8 mouse cellular contexts compared by ENCODE assay signal in the genomic region with DNA sequence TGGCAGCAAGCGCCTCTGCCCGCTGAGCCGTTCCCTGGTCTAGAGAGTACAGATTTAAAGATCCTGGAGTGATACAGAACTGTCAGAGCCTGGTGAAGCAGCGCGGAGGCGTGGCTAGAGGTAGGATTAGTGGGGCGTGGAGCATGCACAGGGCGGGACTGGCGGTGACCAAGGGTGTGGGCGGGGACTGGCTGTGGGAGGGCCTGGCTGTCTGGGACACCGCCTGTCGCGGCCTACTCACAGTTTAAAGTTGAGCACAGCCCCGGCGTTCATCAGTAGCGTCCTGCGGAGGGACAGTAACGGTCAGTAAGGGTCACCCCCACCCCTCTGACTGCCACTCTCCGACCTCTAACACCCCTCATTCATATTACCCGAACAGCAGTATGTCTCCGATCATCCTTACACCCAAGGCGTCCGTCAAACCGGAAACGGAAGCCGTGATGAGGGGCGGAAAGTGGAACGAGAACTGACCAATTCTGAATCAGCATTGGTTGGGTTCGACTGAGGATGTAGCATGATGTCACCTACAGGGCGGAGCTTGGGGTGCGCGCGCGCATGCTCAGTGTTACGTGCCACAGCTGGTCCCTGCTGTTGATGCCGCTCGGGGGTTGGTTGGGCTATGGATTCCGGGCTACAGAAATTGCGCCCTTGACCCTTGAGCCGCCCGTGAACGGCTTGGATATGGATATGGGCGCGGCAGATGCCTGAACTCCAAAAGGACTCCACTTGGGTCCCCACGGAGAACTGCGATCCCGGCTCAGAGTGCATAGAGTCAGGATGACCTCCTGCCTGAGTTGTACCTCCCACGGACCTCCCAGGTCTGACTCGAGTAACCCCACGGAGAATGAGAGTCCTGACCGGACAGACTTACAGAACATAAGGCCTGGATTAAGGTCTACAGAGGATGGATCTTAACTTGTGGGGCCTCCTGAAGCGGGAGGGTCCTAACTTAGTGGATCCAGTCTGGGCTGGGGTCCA. TPM values are rescaled to one million over a fixed set of nuclear protein-coding genes. Genes with fewer than 3 reads are reported as not detected.
A peak's percentile ranks its signal among the peaks of the same experiment; 100 is the strongest.
DNase-seq lines count a peak whose midpoint lies in the region; ATAC-seq and TF ChIP-seq lines count a peak whose summit lies in the region.

A gene (minus strand): TSS at position 456 of the 978 bp plus-strand sequence.

- H3K4me2 ChIP-seq in embryonic facial prominence, embryonic 15.5 days (replicated peaks) = peak within 1 kb of the TSS; percentile 89
- peak within 1 kb of the TSS; percentile 50 for H3K4me2 ChIP-seq in limb, embryonic 14.5 days (replicated peaks; ENCODE audit: low read depth, low read length, severe bottlenecking)
- peak within 1 kb of the TSS; percentile 84 for H3K4me2 ChIP-seq in midbrain, postnatal 0 days (ENCODE audit: low read depth, low read length, poor library complexity, severe bottlenecking)

- H3K27ac ChIP-seq in bone marrow, adult 2 months (ENCODE audit: control insufficient read depth, insufficient read depth, low read depth, low read length, poor library complexity) = peak within 1 kb of the TSS; percentile 89
- peak within 1 kb of the TSS; percentile 98 for H3K27ac ChIP-seq in embryonic facial prominence, embryonic 15.5 days (replicated peaks)
- H3K27ac ChIP-seq in limb, embryonic 14.5 days (replicated peaks; ENCODE audit: low read depth, low read length) = peak within 1 kb of the TSS; percentile 88
- peak within 1 kb of the TSS; percentile 71 for H3K27ac ChIP-seq in midbrain, postnatal 0 days (ENCODE audit: low read depth, low read length)

- under 1% methylated on average over 52 of the region's 52 CpGs for WGBS in bone marrow, adult 2 months
- under 1% methylated on average over 52 of the region's 52 CpGs for WGBS in embryonic facial prominence, embryonic 15.5 days
- WGBS in limb, embryonic 14.5 days = under 1% methylated on average over 50 of the region's 52 CpGs
- under 1% methylated on average over 52 of the region's 52 CpGs for WGBS in midbrain, postnatal 0 days

- peak; percentile 99 for DNase-seq in 416B (ENCODE audit: low read depth)
- DNase-seq in heart, adult 8-10 months (ENCODE audit: low spot score) = peak; percentile 99
- DNase-seq in kidney, adult 9 months = peak; percentile 100
- peak; percentile 100 for DNase-seq in limb, embryonic 14.5 days (ENCODE audit: low spot score)
- DNase-seq in midbrain, postnatal 0 days (ENCODE audit: low spot score) = peak; percentile 99
- DNase-seq in spleen, postnatal 14 days (ENCODE audit: low spot score in 2 of 2) = peak; percentile 94 to 97

- peak within 1 kb of the TSS; percentile 58 for H3K9ac ChIP-seq in embryonic facial prominence, embryonic 15.5 days
- peak within 1 kb of the TSS; percentile 59 for H3K9ac ChIP-seq in limb, embryonic 14.5 days (ENCODE audit: low read depth, low read length, severe bottlenecking)
- H3K9ac ChIP-seq in midbrain, postnatal 0 days (replicated peaks; ENCODE audit: low read length, poor library complexity, severe bottlenecking) = peak within 1 kb of the TSS; percentile 75

- peaks cover 36% of the 10 kb centered on the region for H3K36me3 ChIP-seq in embryonic facial prominence, embryonic 15.5 days
- peaks cover 35% of the 10 kb centered on the region for H3K36me3 ChIP-seq in limb, embryonic 14.5 days (ENCODE audit: control insufficient read depth, insufficient read depth, low read length)
- peaks cover 35% of the 10 kb centered on the region for H3K36me3 ChIP-seq in midbrain, postnatal 0 days (ENCODE audit: insufficient read depth, low read length)

- TF ChIP-seq CTCF in bone marrow, adult 2 months (IDR thresholded peaks at IDR 0.05; ENCODE audit: control insufficient read depth, insufficient read depth, low read length) = no peak
- peak; percentile 16; the same call in 1 of the 2 replicates for TF ChIP-seq CTCF in midbrain, postnatal 0 days (IDR thresholded peaks at IDR 0.05)

- peak; percentile 79; the same call in 1 of the 2 replicates for TF ChIP-seq POLR2A in bone marrow, adult 2 months (IDR thresholded peaks at IDR 0.05; ENCODE audit: borderline replicate concordance, control insufficient read depth, low read depth, low read length)
- peak; percentile 65; the same call in 1 of the 2 replicates for TF ChIP-seq POLR2A in limb, embryonic 14.5 days (IDR thresholded peaks at IDR 0.05; ENCODE audit: borderline replicate concordance, extremely low read depth, insufficient read depth, insufficient read length)

- no peaks in the 10 kb centered on the region for H3K9me3 ChIP-seq in embryonic facial prominence, embryonic 15.5 days (replicated peaks)
- H3K9me3 ChIP-seq in limb, embryonic 14.5 days (ENCODE audit: control insufficient read depth, low read length) = no peaks in the 10 kb centered on the region
- H3K9me3 ChIP-seq in midbrain, postnatal 0 days (ENCODE audit: low read length) = no peaks in the 10 kb centered on the region

- no peaks in the 10 kb centered on the region for H3K27me3 ChIP-seq in embryonic facial prominence, embryonic 15.5 days
- H3K27me3 ChIP-seq in limb, embryonic 14.5 days (ENCODE audit: control insufficient read depth, insufficient read depth, low read length) = no peaks in the 10 kb centered on the region
- H3K27me3 ChIP-seq in midbrain, postnatal 0 days (ENCODE audit: insufficient read depth, low read length) = no peaks in the 10 kb centered on the region

- peak within 1 kb of the TSS; percentile 85 for H3K4me3 ChIP-seq in bone marrow, adult 2 months (replicated peaks; ENCODE audit: control insufficient read depth, low read depth, low read length)
- peak within 1 kb of the TSS; percentile 62 for H3K4me3 ChIP-seq in embryonic facial prominence, embryonic 15.5 days (replicated peaks)
- H3K4me3 ChIP-seq in limb, embryonic 14.5 days (replicated peaks; ENCODE audit: low read length) = peak within 1 kb of the TSS; percentile 66
- H3K4me3 ChIP-seq in midbrain, postnatal 0 days (ENCODE audit: low read depth, low read length) = peak within 1 kb of the TSS; percentile 57

- H3K4me1 ChIP-seq in bone marrow, adult 2 months (ENCODE audit: control insufficient read depth, insufficient read depth, low read length) = peaks cover 4% of the 10 kb centered on the region
- peaks cover 30% of the 10 kb centered on the region for H3K4me1 ChIP-seq in embryonic facial prominence, embryonic 15.5 days
- H3K4me1 ChIP-seq in limb, embryonic 14.5 days (ENCODE audit: control insufficient read depth, insufficient read depth, low read length) = peaks cover 10% of the 10 kb centered on the region
- H3K4me1 ChIP-seq in midbrain, postnatal 0 days (ENCODE audit: insufficient read depth, low read length) = peaks cover 15% of the 10 kb centered on the region

- peak; percentile 96 for ATAC-seq in embryonic facial prominence, embryonic 15.5 days (ENCODE audit: insufficient number of reproducible peaks, low FRiP score, low TSS enrichment, low read depth)
- ATAC-seq in limb, embryonic 14.5 days (ENCODE audit: low FRiP score, low read depth) = peak; percentile 96
- ATAC-seq in midbrain, postnatal 0 days (ENCODE audit: low FRiP score) = peak; percentile 97

RNA-seq across cellular contexts. Expression of the gene that starts here (rescaled TPM):
- polyA plus RNA-seq in bone marrow, adult 2 months (2011; ENCODE audit: insufficient read depth, insufficient read length, low replicate concordance, missing spikeins) = 16.4 and 25.7 TPM in 2 replicates
- polyA plus RNA-seq in embryonic facial prominence, embryonic 15.5 days (2015; fragmentation: Nextera tagmentation; extraction: Ambion mirVana) = 116 and 121 TPM in 2 replicates
- total RNA-seq in heart, adult 8-10 months (2022) = 100 to 1,000 TPM; 117 to 141 (median 135) TPM
- 67.3 and 75.6 TPM in 2 replicates for polyA plus RNA-seq in limb, embryonic 14.5 days (2012; rRNA removed)
- 115 and 118 TPM in 2 replicates for polyA plus RNA-seq in limb, embryonic 14.5 days (2014; fragmentation: Nextera tagmentation; extraction: Ambion mirVana)
- total RNA-seq in midbrain, postnatal 0 days (2014; rRNA removed) = 89.0 and 99.9 TPM in 2 replicates
- polyA plus RNA-seq in midbrain, postnatal 0 days (2015; fragmentation: Nextera tagmentation; extraction: Ambion mirVana) = 155 and 156 TPM in 2 replicates

Comparison
In these comparisons a context has a peak if more than half of its experiments do, and no peak if none do; other contexts are left out.
1. Peak in every context shown above with its lines: DNase-seq, ATAC-seq, H3K4me3 ChIP-seq and H3K27ac ChIP-seq.